Mouse (Mus musculus): Measurements from ENCODE around the gene Npffr2.

DNA sequence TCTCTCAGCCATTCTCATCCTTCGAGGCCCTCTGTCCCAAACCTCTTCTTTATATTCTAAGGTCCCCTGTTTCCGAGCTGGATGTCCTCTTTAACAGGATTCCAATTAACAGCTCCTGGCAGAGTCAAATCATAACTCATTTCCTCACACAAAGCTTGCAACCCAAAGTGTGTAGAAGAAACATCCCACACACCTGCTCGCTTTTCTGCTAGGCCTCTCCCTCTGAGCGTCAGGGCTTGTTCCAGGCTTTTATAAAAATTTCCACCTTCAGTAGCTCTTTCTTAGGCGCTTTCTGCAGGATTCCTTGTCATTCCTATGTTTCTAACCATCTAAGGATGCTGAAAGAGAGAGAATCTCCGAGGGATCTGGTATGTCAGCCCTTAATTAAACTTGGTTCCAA is 85.0 kb downstream of the Npffr2 start:
- TF ChIP-seq POLR2A (IDR thresholded peaks at IDR 0.05; ENCODE audit: control insufficient read depth, low read depth, low read length) = no peak
- TF ChIP-seq CTCF (IDR thresholded peaks at IDR 0.05; ENCODE audit: control insufficient read depth, insufficient read depth, insufficient replicate concordance, low read depth, low read length) = no peak
